Mouse (Mus musculus): Measurements from ENCODE around the gene Vmp1. TPM values are rescaled to one million over a fixed set of nuclear protein-coding genes. Genes with fewer than 3 reads are reported as not detected.
A peak's percentile ranks its signal among the peaks of the same experiment; 100 is the strongest.

The Vmp1 gene
- 104 and 128 TPM in 2 replicates for polyA plus RNA-seq (2015; fragmentation: Nextera tagmentation; extraction: Ambion mirVana)

DNA sequence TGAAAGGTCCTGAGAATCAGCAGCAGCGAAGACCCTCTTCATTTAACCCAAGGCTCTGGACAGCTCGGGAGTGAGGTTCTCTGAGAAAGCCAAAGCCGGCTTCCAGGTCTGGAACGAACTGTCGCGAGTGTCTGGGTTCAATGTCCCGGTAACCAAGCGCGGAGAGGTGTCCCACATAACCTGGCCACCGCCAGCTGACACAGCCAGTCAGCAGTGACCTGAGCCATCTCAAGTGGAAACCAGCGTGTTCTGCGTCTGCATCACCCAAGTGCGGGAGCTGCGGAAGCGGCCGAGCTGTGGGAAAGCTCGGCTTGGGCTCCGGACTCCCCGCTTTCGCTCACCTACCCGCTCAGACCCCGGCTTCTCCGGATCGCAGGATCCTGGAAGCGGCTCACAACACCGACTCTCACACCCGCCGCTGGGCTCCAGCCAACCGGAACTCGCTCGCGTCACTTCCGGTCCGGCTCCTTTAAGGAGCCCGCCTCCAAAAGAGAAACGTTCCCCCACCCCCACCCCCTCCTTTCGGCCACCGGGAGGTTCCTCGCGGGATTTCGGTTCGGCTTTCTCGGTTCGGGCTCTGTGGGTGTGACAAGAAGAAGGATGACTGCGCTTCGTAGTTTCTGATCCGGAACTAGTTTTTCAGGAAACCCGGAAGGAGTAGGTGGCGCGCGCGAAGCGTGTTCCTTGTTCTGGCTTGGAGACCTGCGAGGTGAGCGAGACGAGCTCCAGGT lies at the start of gene Vmp1, which contains the start of gene Ptrh2:
Gene Vmp1 (minus strand): TSS at position 442 of the 731 bp plus-strand sequence.
Gene Ptrh2 (plus strand): TSS at position 591 of the 731 bp plus-strand sequence.
- Histone ChIP-seq H3K4me1 (ENCODE audit: control insufficient read depth, insufficient read depth, low read length) (peaks cover 25% of the 10 kb centered on the region), H3K9ac (ENCODE audit: low read depth, low read length) (peak within 1 kb of the TSS; percentile 92), H3K36me3 (ENCODE audit: control insufficient read depth, insufficient read depth, low read length) (no peaks in the 10 kb centered on the region), H3K27ac (ENCODE audit: low read length) (peak within 1 kb of the TSS; percentile 89), H3K9me3 (replicated peaks; ENCODE audit: control insufficient read depth, low read length, poor library complexity, severe bottlenecking) (no peaks in the 10 kb centered on the region), H3K27me3 (ENCODE audit: control insufficient read depth, insufficient read depth, low read depth, low read length) (no peaks in the 10 kb centered on the region), H3K4me3 (ENCODE audit: low read depth, low read length) (peak within 1 kb of the TSS; percentile 92), H3K4me2 (ENCODE audit: low read length) (peak within 1 kb of the TSS; percentile 89)
- ATAC-seq = peak; percentile 94
- under 1% methylated on average over 55 of the region's 56 CpGs for WGBS

GRCm38 (mm10) chr11:86731443-86731842 lies 47.8 kb upstream of the Vmp1 start:
- Histone ChIP-seq H3K27me3 (ENCODE audit: control insufficient read depth, insufficient read depth, low read depth, low read length) (no peaks in the 10 kb centered on the region), H3K9me3 (replicated peaks; ENCODE audit: control insufficient read depth, low read length, poor library complexity, severe bottlenecking) (no peaks in the 10 kb centered on the region), H3K4me1 (ENCODE audit: control insufficient read depth, insufficient read depth, low read length) (no peaks in the 10 kb centered on the region), H3K9ac (ENCODE audit: low read depth, low read length) (no peak overlapping the region), H3K4me2 (ENCODE audit: low read length) (no peak overlapping the region), H3K27ac (ENCODE audit: low read length) (no peak overlapping the region), H3K36me3 (ENCODE audit: control insufficient read depth, insufficient read depth, low read length) (peaks cover 15% of the 10 kb centered on the region), H3K4me3 (ENCODE audit: low read depth, low read length) (no peak overlapping the region)
- 92% methylated on average over 2 of the region's 2 CpGs for whole genome bisulfite sequencing
- ATAC-seq = no peak

- H3K4me3 ChIP-seq (ENCODE audit: low read depth, low read length) = no peak overlapping the region
- no peak overlapping the region for H3K9ac ChIP-seq (ENCODE audit: low read depth, low read length)
- H3K4me1 ChIP-seq (ENCODE audit: control insufficient read depth, insufficient read depth, low read length) = no peaks in the 10 kb centered on the region
- no peak overlapping the region for H3K4me2 ChIP-seq (ENCODE audit: low read length)
- H3K27ac ChIP-seq (ENCODE audit: low read length) = no peak overlapping the region
- H3K9me3 ChIP-seq (replicated peaks; ENCODE audit: control insufficient read depth, low read length, poor library complexity, severe bottlenecking) = no peaks in the 10 kb centered on the region
- H3K36me3 ChIP-seq (ENCODE audit: control insufficient read depth, insufficient read depth, low read length) = peaks cover 23% of the 10 kb centered on the region
- no peaks in the 10 kb centered on the region for H3K27me3 ChIP-seq (ENCODE audit: control insufficient read depth, insufficient read depth, low read depth, low read length)
- no peak for ATAC-seq
These were observed 42.0 kb upstream of the Vmp1 start for GRCm38 (mm10) chr11:86725607-86726006.

GRCm38 (mm10) chr11:86724982-86725381 lies 41.3 kb upstream of the Vmp1 start:
- Histone ChIP-seq H3K9me3 (replicated peaks; ENCODE audit: control insufficient read depth, low read length, poor library complexity, severe bottlenecking) (no peaks in the 10 kb centered on the region), H3K27ac (ENCODE audit: low read length) (no peak overlapping the region), H3K4me1 (ENCODE audit: control insufficient read depth, insufficient read depth, low read length) (no peaks in the 10 kb centered on the region), H3K36me3 (ENCODE audit: control insufficient read depth, insufficient read depth, low read length) (peaks cover 25% of the 10 kb centered on the region), H3K4me3 (ENCODE audit: low read depth, low read length) (no peak overlapping the region), H3K4me2 (ENCODE audit: low read length) (no peak overlapping the region), H3K27me3 (ENCODE audit: control insufficient read depth, insufficient read depth, low read depth, low read length) (no peaks in the 10 kb centered on the region), H3K9ac (ENCODE audit: low read depth, low read length) (no peak overlapping the region)
- WGBS = 91% methylated on average over 7 of the region's 7 CpGs
- ATAC-seq = no peak

DNA sequence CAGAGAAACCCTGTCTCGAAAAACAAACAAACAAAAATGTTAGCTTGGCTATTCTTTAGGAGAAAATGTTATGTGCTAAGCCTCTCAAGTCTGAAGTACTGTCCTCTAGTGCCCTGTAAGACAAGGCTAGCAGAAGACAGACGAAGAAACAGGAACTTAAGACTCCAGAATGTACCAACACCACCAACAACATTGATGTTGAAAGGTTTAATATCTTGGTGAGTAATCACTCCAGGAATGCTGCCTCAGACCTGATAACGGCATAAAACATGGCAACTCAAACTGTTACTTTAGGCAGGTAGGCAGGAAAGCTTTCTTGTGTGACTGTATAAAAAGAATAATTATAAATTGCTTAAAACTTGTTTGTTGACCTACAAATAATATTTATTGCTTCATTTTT lies 40.4 kb upstream of the Vmp1 start:
- no peak for ATAC-seq
- Histone ChIP-seq H3K9me3 (replicated peaks; ENCODE audit: control insufficient read depth, low read length, poor library complexity, severe bottlenecking) (no peaks in the 10 kb centered on the region), H3K4me1 (ENCODE audit: control insufficient read depth, insufficient read depth, low read length) (no peaks in the 10 kb centered on the region), H3K4me3 (ENCODE audit: low read depth, low read length) (no peak overlapping the region), H3K4me2 (ENCODE audit: low read length) (no peak overlapping the region), H3K36me3 (ENCODE audit: control insufficient read depth, insufficient read depth, low read length) (peaks cover 30% of the 10 kb centered on the region), H3K27me3 (ENCODE audit: control insufficient read depth, insufficient read depth, low read depth, low read length) (no peaks in the 10 kb centered on the region), H3K9ac (ENCODE audit: low read depth, low read length) (no peak overlapping the region), H3K27ac (ENCODE audit: low read length) (no peak overlapping the region)
- WGBS = 98% methylated on average over 3 of the region's 3 CpGs

GRCm38 (mm10) chr11:86719390-86719789 lies 35.8 kb upstream of the Vmp1 start:
- peaks cover 30% of the 10 kb centered on the region for H3K36me3 ChIP-seq (ENCODE audit: control insufficient read depth, insufficient read depth, low read length)
- no peaks in the 10 kb centered on the region for H3K27me3 ChIP-seq (ENCODE audit: control insufficient read depth, insufficient read depth, low read depth, low read length)
- H3K4me3 ChIP-seq (ENCODE audit: low read depth, low read length) = no peak overlapping the region

GRCm38 (mm10) chr11:86718369-86718768 lies 34.7 kb upstream of the Vmp1 start:
- H3K9me3 ChIP-seq (replicated peaks; ENCODE audit: control insufficient read depth, low read length, poor library complexity, severe bottlenecking) = no peaks in the 10 kb centered on the region
- WGBS = 98% methylated on average over 3 of the region's 3 CpGs
- no peak overlapping the region for H3K9ac ChIP-seq (ENCODE audit: low read depth, low read length)
- H3K27ac ChIP-seq (ENCODE audit: low read length) = no peak overlapping the region
- H3K4me2 ChIP-seq (ENCODE audit: low read length) = no peak overlapping the region
- ATAC-seq = no peak
- H3K4me1 ChIP-seq (ENCODE audit: control insufficient read depth, insufficient read depth, low read length) = no peaks in the 10 kb centered on the region
- H3K27me3 ChIP-seq (ENCODE audit: control insufficient read depth, insufficient read depth, low read depth, low read length) = no peaks in the 10 kb centered on the region
- H3K36me3 ChIP-seq (ENCODE audit: control insufficient read depth, insufficient read depth, low read length) = peaks cover 32% of the 10 kb centered on the region
- no peak overlapping the region for H3K4me3 ChIP-seq (ENCODE audit: low read depth, low read length)

More at GRCm38 (mm10) chr11:86719390-86719789, 35.8 kb upstream of the Vmp1 start:
- no peak for ATAC-seq
- H3K4me1 ChIP-seq (ENCODE audit: control insufficient read depth, insufficient read depth, low read length) = no peaks in the 10 kb centered on the region
- no peak overlapping the region for H3K27ac ChIP-seq (ENCODE audit: low read length)
- WGBS = 90% methylated on average over 8 of the region's 8 CpGs
- no peak overlapping the region for H3K9ac ChIP-seq (ENCODE audit: low read depth, low read length)
- H3K4me2 ChIP-seq (ENCODE audit: low read length) = no peak overlapping the region
- no peaks in the 10 kb centered on the region for H3K9me3 ChIP-seq (replicated peaks; ENCODE audit: control insufficient read depth, low read length, poor library complexity, severe bottlenecking)

DNA sequence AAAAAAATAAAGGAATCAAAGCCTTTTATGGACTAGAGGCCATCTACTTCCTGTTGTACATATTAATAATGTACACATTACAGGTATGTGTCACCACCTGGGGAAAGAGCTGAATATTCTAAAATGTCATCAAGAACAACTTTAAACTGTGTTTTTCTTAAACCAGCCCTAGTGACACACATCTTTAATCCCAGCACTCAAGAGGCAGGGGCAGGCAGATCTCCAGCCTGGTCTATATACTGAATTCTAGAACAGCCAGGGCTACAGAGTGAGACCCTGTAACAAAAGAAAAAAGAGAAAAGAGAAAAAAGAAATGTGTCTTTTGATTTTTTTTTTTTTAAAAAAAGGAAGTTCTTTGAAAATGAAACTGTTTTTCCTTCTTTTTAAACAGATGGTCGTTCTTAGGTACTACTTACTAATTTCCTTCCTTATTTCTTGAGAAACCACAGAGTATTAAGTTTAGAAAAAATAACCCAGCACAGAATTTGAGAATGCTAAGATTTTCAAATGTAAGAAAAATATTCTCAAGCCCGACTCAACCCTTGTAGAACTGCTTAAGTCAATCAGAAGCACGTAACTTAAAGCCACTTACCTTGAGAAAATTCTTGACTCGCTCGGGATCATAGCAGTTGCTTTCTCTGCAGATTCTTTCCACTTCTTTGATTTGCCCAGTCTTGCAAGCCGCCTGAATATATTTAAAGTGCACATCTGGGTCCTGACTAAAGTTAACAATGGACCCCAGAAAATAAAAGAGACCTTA lies 33.9 kb upstream of the Vmp1 start:
- H3K4me2 ChIP-seq (ENCODE audit: low read length) = no peak overlapping the region
- no peak overlapping the region for H3K4me3 ChIP-seq (ENCODE audit: low read depth, low read length)
- H3K27ac ChIP-seq (ENCODE audit: low read length) = no peak overlapping the region
- no peaks in the 10 kb centered on the region for H3K9me3 ChIP-seq (replicated peaks; ENCODE audit: control insufficient read depth, low read length, poor library complexity, severe bottlenecking)
- no peak for ATAC-seq
- H3K36me3 ChIP-seq (ENCODE audit: control insufficient read depth, insufficient read depth, low read length) = peaks cover 32% of the 10 kb centered on the region
- H3K4me1 ChIP-seq (ENCODE audit: control insufficient read depth, insufficient read depth, low read length) = no peaks in the 10 kb centered on the region
- no peaks in the 10 kb centered on the region for H3K27me3 ChIP-seq (ENCODE audit: control insufficient read depth, insufficient read depth, low read depth, low read length)
- WGBS = 89% methylated on average over 6 of the region's 6 CpGs
- H3K9ac ChIP-seq (ENCODE audit: low read depth, low read length) = no peak overlapping the region

GRCm38 (mm10) chr11:86714606-86715005 lies 31.0 kb upstream of the Vmp1 start:
- H3K4me1 ChIP-seq (ENCODE audit: control insufficient read depth, insufficient read depth, low read length) = no peaks in the 10 kb centered on the region
- H3K27me3 ChIP-seq (ENCODE audit: control insufficient read depth, insufficient read depth, low read depth, low read length) = no peaks in the 10 kb centered on the region
- H3K36me3 ChIP-seq (ENCODE audit: control insufficient read depth, insufficient read depth, low read length) = peaks cover 36% of the 10 kb centered on the region
- ATAC-seq = no peak
- H3K9me3 ChIP-seq (replicated peaks; ENCODE audit: control insufficient read depth, low read length, poor library complexity, severe bottlenecking) = no peaks in the 10 kb centered on the region
- no peak overlapping the region for H3K9ac ChIP-seq (ENCODE audit: low read depth, low read length)
- H3K27ac ChIP-seq (ENCODE audit: low read length) = no peak overlapping the region
- no peak overlapping the region for H3K4me3 ChIP-seq (ENCODE audit: low read depth, low read length)
- no peak overlapping the region for H3K4me2 ChIP-seq (ENCODE audit: low read length)

Data from midbrain, embryonic 16.5 days (tissue).